Mouse (Mus musculus): ENCODE data around the gene Myo19.

- TF ChIP-seq CTCF (IDR thresholded peaks at IDR 0.05; ENCODE audit: control insufficient read depth, insufficient read depth, insufficient replicate concordance, low read depth, low read length), result no peak
- TF ChIP-seq POLR2A (IDR thresholded peaks at IDR 0.05; ENCODE audit: control insufficient read depth, low read depth, low read length), result no peak
Observed at GRCm38 (mm10) chr11:84910411-84910810, 30.5 kb downstream of the Myo19 start.
